In genomic region chr10:19329191-19329777, GRCm38 (mm10) we compare ENCODE assay signal across 24 mouse cellular contexts. TPM values are rescaled to one million over a fixed set of nuclear protein-coding genes. Genes with fewer than 3 reads are reported as not detected.
DNase-seq lines count a peak whose midpoint lies in the region; ATAC-seq and TF ChIP-seq lines count a peak whose summit lies in the region.
"Had no signal": no experiment of that assay in that cellular context is flagged by ENCODE, and none has a peak within 500 bp of the region (broad histone marks: within the 10 kb centered on the region; RNA-seq: fewer than 3 reads in every experiment).

No protein-coding gene starts in this region.

- H3K79me2 ChIP-seq in CH12.LX (replicated peaks; ENCODE audit: control insufficient read depth, extremely low read depth, insufficient read depth, poor library complexity, severe bottlenecking), result no peaks in the 10 kb centered on the region

- dilution Hi-C loops in CH12.LX (cut with MboI; ENCODE audit: extremely low pct_ligation_motif_present, extremely low pct_unique_long_range_greater_than_20kb, low sequenced_read_pairs), result no loop called here

- no peaks in the 10 kb centered on the region for H3K36me3 ChIP-seq in hindbrain, embryonic 10.5 days
- H3K36me3 ChIP-seq in hindbrain, embryonic 14.5 days (replicated peaks; ENCODE audit: control insufficient read depth, insufficient read depth), result no peaks in the 10 kb centered on the region
- no peaks in the 10 kb centered on the region for H3K36me3 ChIP-seq in CH12.LX (replicated peaks in 1 of 2; ENCODE audit: control insufficient read depth in 1 of 2, insufficient read depth in 1 of 2, low read length in 1 of 2)
- no peaks in the 10 kb centered on the region for H3K36me3 ChIP-seq in forebrain, postnatal 0 days (ENCODE audit: insufficient read depth)
- H3K36me3 ChIP-seq in kidney, adult 2 months (ENCODE audit: control insufficient read depth, insufficient read depth, low read length), result no peaks in the 10 kb centered on the region
- H3K36me3 ChIP-seq: limb, embryonic 15.5 days had no signal

- peaks cover 14% of the 10 kb centered on the region for H3K4me1 ChIP-seq in hindbrain, embryonic 10.5 days (replicated peaks)
- no peaks in the 10 kb centered on the region for H3K4me1 ChIP-seq in hindbrain, embryonic 14.5 days (replicated peaks; ENCODE audit: control insufficient read depth, insufficient read depth, low read length)
- peaks cover 0 to 32% of the 10 kb centered on the region in 2 experiments; a peak in 3 of 4 replicates for H3K4me1 ChIP-seq in CH12.LX (ENCODE audit: control insufficient read depth in 1 of 2, insufficient read depth in 2 of 2)
- H3K4me1 ChIP-seq in forebrain, postnatal 0 days (ENCODE audit: insufficient read depth), result no peaks in the 10 kb centered on the region
- no peaks in the 10 kb centered on the region for H3K4me1 ChIP-seq in kidney, adult 2 months (ENCODE audit: control insufficient read depth, insufficient read depth, low read length)
- H3K4me1 ChIP-seq: limb, embryonic 15.5 days had no signal

- in situ Hi-C loops in CH12.LX (cut with MboI; ENCODE audit: low pct_ligation_motif_present, low pct_unique_long_range_greater_than_20kb, low sequenced_read_pairs), result no loop called here

- H3K9ac ChIP-seq in hindbrain, embryonic 14.5 days, result no peak overlapping the region
- H3K9ac ChIP-seq in CH12.LX (ENCODE audit: insufficient read depth, low read depth), result no peak overlapping the region
- no peak overlapping the region for H3K9ac ChIP-seq in forebrain, postnatal 0 days
- H3K9ac ChIP-seq: limb, embryonic 15.5 days had no signal

- no peaks in the 10 kb centered on the region for H3K9me3 ChIP-seq in hindbrain, embryonic 10.5 days
- no peaks in the 10 kb centered on the region for H3K9me3 ChIP-seq in hindbrain, embryonic 14.5 days (ENCODE audit: control insufficient read depth, low read length)
- H3K9me3 ChIP-seq in CH12.LX (replicated peaks; ENCODE audit: low read length), result no peaks in the 10 kb centered on the region
- no peaks in the 10 kb centered on the region for H3K9me3 ChIP-seq in forebrain, postnatal 0 days (ENCODE audit: low read length)
- H3K9me3 ChIP-seq: limb, embryonic 15.5 days had no signal

- no peak for TF ChIP-seq RAD21 in CH12.LX (IDR thresholded peaks at IDR 0.05; ENCODE audit: low read depth, low read length)

- no peak for TF ChIP-seq POLR2A in CH12.LX (IDR thresholded peaks at IDR 0.05; ENCODE audit: low read depth, low read length)
- TF ChIP-seq POLR2A in kidney, adult 2 months (IDR thresholded peaks at IDR 0.05; ENCODE audit: low read depth, low read length), result no peak

- peaks cover 45% of the 10 kb centered on the region for H3K27me3 ChIP-seq in hindbrain, embryonic 10.5 days (ENCODE audit: insufficient read depth, poor library complexity, severe bottlenecking)
- peaks cover 21% of the 10 kb centered on the region for H3K27me3 ChIP-seq in hindbrain, embryonic 14.5 days (ENCODE audit: control insufficient read depth, insufficient read depth, low read length)
- H3K27me3 ChIP-seq in CH12.LX (replicated peaks), result no peaks in the 10 kb centered on the region
- no peaks in the 10 kb centered on the region for H3K27me3 ChIP-seq in forebrain, postnatal 0 days (ENCODE audit: insufficient read depth, low read length)
- H3K27me3 ChIP-seq in kidney, adult 2 months (replicated peaks; ENCODE audit: control insufficient read depth, insufficient read depth, low read length), result no peaks in the 10 kb centered on the region
- H3K27me3 ChIP-seq: limb, embryonic 15.5 days had no signal

- no peak for TF ChIP-seq CTCF in CH12.LX (conservative IDR thresholded peaks at IDR 0.05 in 1 of 2, IDR thresholded peaks at IDR 0.05 in 1 of 2; ENCODE audit: low read depth in 2 of 2, low read length in 2 of 2)
- TF ChIP-seq CTCF in forebrain, postnatal 0 days (IDR thresholded peaks at IDR 0.05; ENCODE audit: low read depth), result no peak
- TF ChIP-seq CTCF in kidney, adult 2 months (conservative IDR thresholded peaks at IDR 0.05; ENCODE audit: insufficient read depth, insufficient read length, low read depth, low read length), result no peak

- no peak for ATAC-seq in hindbrain, embryonic 14.5 days (ENCODE audit: low FRiP score)
- ATAC-seq in forebrain, postnatal 0 days, result peak; percentile 63; the same call in 1 of the 2 replicates

- WGBS in hindbrain, embryonic 10.5 days, result 14% methylated on average over 3 of the region's 3 CpGs
- 11% methylated on average over 3 of the region's 3 CpGs for WGBS in hindbrain, embryonic 14.5 days
- 9% methylated on average over 3 of the region's 3 CpGs for WGBS in forebrain, postnatal 0 days
- 31% methylated on average over 3 of the region's 3 CpGs for WGBS in kidney, adult 2 months

- H3K4me3 ChIP-seq in hindbrain, embryonic 10.5 days, result no peak overlapping the region
- H3K4me3 ChIP-seq in hindbrain, embryonic 14.5 days (replicated peaks; ENCODE audit: low read length), result no peak overlapping the region
- no peak overlapping the region for H3K4me3 ChIP-seq in CH12.LX (replicated peaks in 1 of 3; ENCODE audit: low read depth in 2 of 3, low read length in 2 of 3, poor library complexity in 1 of 3)
- no peak overlapping the region for H3K4me3 ChIP-seq in forebrain, postnatal 0 days (ENCODE audit: low read depth, low read length)
- H3K4me3 ChIP-seq in kidney, adult 2 months (ENCODE audit: insufficient read depth, low read depth, low read length), result no peak overlapping the region
- H3K4me3 ChIP-seq: limb, embryonic 15.5 days; myocyte had no signal

- H3K4me2 ChIP-seq in hindbrain, embryonic 14.5 days (replicated peaks), result no peak overlapping the region
- no peak overlapping the region for H3K4me2 ChIP-seq in CH12.LX (ENCODE audit: insufficient read depth, low read depth, poor library complexity, severe bottlenecking)
- no peak overlapping the region for H3K4me2 ChIP-seq in forebrain, postnatal 0 days (ENCODE audit: low read depth)
- H3K4me2 ChIP-seq: limb, embryonic 15.5 days had no signal

- TF ChIP-seq EP300 in CH12.LX (IDR thresholded peaks at IDR 0.05; ENCODE audit: low read length), result no peak

- DNase-seq in hindbrain, embryonic 10.5 days (ENCODE audit: low spot score), result peak; percentile 15
- no peak for DNase-seq in hindbrain, embryonic 14.5 days (ENCODE audit: low spot score)
- no peak for DNase-seq in CH12.LX (ENCODE audit: extremely low read depth)
- peak; percentile 25 for DNase-seq in embryo, embryonic 9.5 days (ENCODE audit: extremely low spot score)
- no peak for DNase-seq in forebrain, postnatal 0 days
- no peak for DNase-seq in kidney, adult 2 months
- DNase-seq in urinary bladder, postnatal 10 days (ENCODE audit: low spot score), result no peak
- no peak for DNase-seq in layer of hippocampus, adult 9-10 months (ENCODE audit: low spot score)
- DNase-seq: adrenal gland, postnatal 10 days; cerebellum, adult 2 months; gastrocnemius, postnatal 10 days; heart, postnatal 10 days; kidney, adult 9 months; kidney, postnatal 4 days; lung, postnatal 10 days; thymus, postnatal 14 days had no signal

- H3K27ac ChIP-seq in hindbrain, embryonic 10.5 days, result peak overlapping the region; percentile 8; the same call in 1 of the 2 replicates
- no peak overlapping the region for H3K27ac ChIP-seq in hindbrain, embryonic 14.5 days
- H3K27ac ChIP-seq in CH12.LX (ENCODE audit: insufficient read depth, low read depth), result no peak overlapping the region
- no peak overlapping the region for H3K27ac ChIP-seq in forebrain, postnatal 0 days (ENCODE audit: low read depth, low read length)
- H3K27ac ChIP-seq in kidney, adult 2 months (ENCODE audit: insufficient read depth, low read depth, low read length), result no peak overlapping the region
- H3K27ac ChIP-seq: limb, embryonic 15.5 days had no signal

TF ChIP-seq in CH12.LX, 34 proteins besides CTCF, POLR2A, EP300 and RAD21:
- TF ChIP-seq TBP (conservative IDR thresholded peaks at IDR 0.05; ENCODE audit: low read depth, low read length) (no peak), CHD2 (IDR thresholded peaks at IDR 0.05; ENCODE audit: low read length) (no peak), SIN3A (IDR thresholded peaks at IDR 0.05; ENCODE audit: low read length) (no peak), ZNF384 (IDR thresholded peaks at IDR 0.05; ENCODE audit: low read depth, low read length) (peak; percentile 7; the same call in 1 of the 2 replicates)

RNA-seq across cellular contexts. Expression of gene Olig3, which starts 27.0 kb away (rescaled TPM):
- 82.0 and 99.1 TPM in 2 replicates for polyA plus RNA-seq in hindbrain, embryonic 10.5 days (2016; fragmentation: Nextera tagmentation; extraction: Ambion mirVana)
- polyA plus RNA-seq in hindbrain, embryonic 14.5 days (2014; fragmentation: Nextera tagmentation; extraction: Ambion mirVana), result 9.2 and 11.1 TPM in 2 replicates
- total RNA-seq in CH12.LX (2012; rRNA removed) (not detected in 2 replicates), CH12.LX (2014; rRNA removed) (not detected in 2 replicates)
- polyA plus RNA-seq in CH12.LX (2012; ENCODE audit: insufficient read length, low read depth), result not detected in 2 replicates
- 0.08 TPM in 1 of 2 replicates, not detected in the other for total RNA-seq in forebrain, postnatal 0 days (2014; rRNA removed)
- 0.06 and 0.65 TPM in 2 replicates for polyA plus RNA-seq in forebrain, postnatal 0 days (2015; fragmentation: Nextera tagmentation; extraction: Ambion mirVana)
- polyA plus RNA-seq in kidney, adult 2 months (2012; rRNA removed), result not detected in 2 replicates
- total RNA-seq: adrenal gland, postnatal 10 days; common myeloid progenitor, adult 5-6 weeks; gastrocnemius, postnatal 10 days; heart, postnatal 10 days; layer of hippocampus, postnatal 14 days; left cerebral cortex, postnatal 25 days; megakaryocyte, adult 5-6 weeks had no signal
- polyA plus RNA-seq: frontal cortex, adult 2 months; limb, embryonic 15.5 days; liver, embryonic 16.5 days; myocyte had no signal

Comparison
In these comparisons a context has a peak if more than half of its experiments do, and no peak if none do; other contexts are left out.
1. DNase-seq: peak in hindbrain, embryonic 10.5 days (single experiment) and embryo, embryonic 9.5 days (single experiment); none in hindbrain, embryonic 14.5 days (single experiment), CH12.LX (single experiment), forebrain, postnatal 0 days (single experiment), kidney, adult 2 months (single experiment), urinary bladder, postnatal 10 days (single experiment) and layer of hippocampus, adult 9-10 months (single experiment).